Mouse (Mus musculus): ENCODE measurements around the gene Slc7a5.

DNA sequence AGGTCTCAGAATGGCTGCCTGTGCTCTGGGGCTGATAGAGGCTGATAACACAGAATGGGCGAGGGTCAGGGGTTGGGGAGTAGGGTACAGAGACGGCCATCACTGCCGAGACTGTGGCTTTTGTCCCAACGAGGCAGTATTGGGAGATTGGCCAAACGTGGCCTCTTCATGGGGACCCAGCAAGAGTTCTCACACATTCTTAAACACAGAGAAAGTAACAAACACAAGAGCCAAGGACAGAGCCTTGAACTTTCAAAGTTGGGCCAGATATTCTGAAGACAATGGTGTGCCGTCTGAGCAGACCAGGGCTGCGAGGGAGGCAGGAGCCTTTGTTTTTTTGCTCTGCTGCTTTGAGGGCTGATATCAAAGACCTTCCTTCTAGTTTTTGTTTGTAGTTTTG lies 4.5 kb upstream of the Slc7a5 start:
- TF ChIP-seq CTCF (IDR thresholded peaks at IDR 0.05; ENCODE audit: control insufficient read depth, insufficient read depth, insufficient replicate concordance, low read depth, low read length) (no peak), POLR2A (IDR thresholded peaks at IDR 0.05; ENCODE audit: control insufficient read depth, low read depth, low read length) (no peak)

All from testis, adult 2 months (tissue).